Mouse (Mus musculus) liver, embryonic 16.5 days (tissue): ENCODE results near the gene Nkain1. TPM values are rescaled to one million over a fixed set of nuclear protein-coding genes. Genes with fewer than 3 reads are reported as not detected.
A peak's percentile ranks its signal among the peaks of the same experiment; 100 is the strongest.

ENCODE experiments used
- ATAC-seq: fragments of 200-750 bp; cut with Nextera tagmentation; 2 replicates; pipeline ENCODE4 v1.8.0; 2017; ENCODE audit warnings: low read depth, mild to moderate bottlenecking, moderate number of reproducible peaks, moderate library complexity
- H3K27ac ChIP-seq: fragments of 300-500 bp; sonication (generic); 2 replicates; pipeline ENCODE4 v1.5.1; 2014; ENCODE audit warnings: mild to moderate bottlenecking, low read length
- H3K27me3 ChIP-seq: fragments of 300-500 bp; sonication (generic); 2 replicates; pipeline ENCODE4 v1.6.1; 2014; ENCODE audit warnings: low read depth, low read length, mixed read lengths; ENCODE audit not compliant: control insufficient read depth, insufficient read depth
- H3K36me3 ChIP-seq: fragments of 300-500 bp; sonication (generic); 2 replicates; pipeline ENCODE4 v1.6.1; 2014; ENCODE audit warnings: mild to moderate bottlenecking; ENCODE audit not compliant: control insufficient read depth, insufficient read depth
- H3K4me1 ChIP-seq: fragments of 300-500 bp; sonication (generic); 2 replicates; pipeline ENCODE4 v1.6.1; 2014; ENCODE audit warnings: low read depth, low read length, mixed read lengths; ENCODE audit not compliant: control insufficient read depth
- H3K4me2 ChIP-seq: fragments of 300-500 bp; sonication (generic); 2 replicates; pipeline ENCODE4 v1.6.1; 2014; ENCODE audit warnings: low read depth, low read length, mixed read lengths
- H3K4me3 ChIP-seq: fragments of 300-500 bp; sonication (generic); 2 replicates; pipeline ENCODE4 v1.5.1; 2014; ENCODE audit warnings: low read depth, mild to moderate bottlenecking, low read length
- H3K9ac ChIP-seq: fragments of 300-500 bp; sonication (generic); 2 replicates; pipeline ENCODE4 v1.6.1; 2014; ENCODE audit warnings: low read depth, low read length
- H3K9me3 ChIP-seq: fragments of 300-500 bp; sonication (generic); replicated peaks from 2 replicates; pipeline ENCODE4 v1.6.1; 2016; ENCODE audit warnings: low read length; ENCODE audit not compliant: control insufficient read depth
- WGBS: fragments of 180-500 bp; shearing (Covaris S2); extraction: QIAGEN DNeasy Blood & Tissue Kit; methylation state at CpG from one replicate; pipeline ENCODE4 v1.1.7; 2014; ENCODE audit not compliant: insufficient replicate concordance; 5-methylcytosine and 5-hydroxymethylcytosine counted together
- polyA plus RNA-seq: library from polyadenylated mRNA; unstranded; fragments of >200 nt; fragmentation: Nextera tagmentation; extraction: Ambion mirVana; gene quantifications from 2 replicates; pipeline ENCODE4 v1.2.1, GENCODE M21; 2015

Gene Nkain1
- not detected in 2 replicates for polyA plus RNA-seq

- H3K4me1 ChIP-seq: no peaks in the 10 kb centered on the region
- no peak within 1 kb of the TSS for H3K27ac ChIP-seq
- H3K4me2 ChIP-seq: peak within 1 kb of the TSS; percentile 76
- WGBS: 1% methylated on average over 36 of the region's 41 CpGs
- H3K27me3 ChIP-seq: peaks cover 37% of the 10 kb centered on the region
- no peak within 1 kb of the TSS; the same call in 1 of the 2 replicates for H3K9ac ChIP-seq
- H3K9me3 ChIP-seq: no peaks in the 10 kb centered on the region
- peak; percentile 39; the same call in 1 of the 2 replicates for ATAC-seq
- no peaks in the 10 kb centered on the region for H3K36me3 ChIP-seq
- peak within 1 kb of the TSS; percentile 52 for H3K4me3 ChIP-seq
Measured at GRCm38 (mm10) chr4:130574048-130574413, at the start of gene Nkain1. Nkain1 (minus strand) TSS chr4:130574173.

GRCm38 (mm10) chr4:130578734-130579274, 4.8 kb upstream of the Nkain1 start:
- Histone ChIP-seq H3K9me3 (no peaks in the 10 kb centered on the region), H3K4me2 (no peak overlapping the region), H3K36me3 (no peaks in the 10 kb centered on the region), H3K4me3 (no peak overlapping the region), H3K9ac (no peak overlapping the region), H3K27ac (no peak overlapping the region), H3K4me1 (no peaks in the 10 kb centered on the region), H3K27me3 (peaks cover 15% of the 10 kb centered on the region)
- no peak for ATAC-seq
- 76% methylated on average over 9 of the region's 9 CpGs for WGBS

- WGBS: 59% methylated on average over 6 of the region's 6 CpGs
- H3K4me1 ChIP-seq: no peaks in the 10 kb centered on the region
- no peak overlapping the region for H3K4me2 ChIP-seq
- no peak overlapping the region for H3K4me3 ChIP-seq
- peaks cover 31% of the 10 kb centered on the region for H3K27me3 ChIP-seq
- H3K9me3 ChIP-seq: no peaks in the 10 kb centered on the region
- H3K36me3 ChIP-seq: no peaks in the 10 kb centered on the region
- H3K27ac ChIP-seq: no peak overlapping the region
- ATAC-seq: no peak
- no peak overlapping the region for H3K9ac ChIP-seq
Measured at GRCm38 (mm10) chr4:130577081-130577480, 3.1 kb upstream of the Nkain1 start.

GRCm38 (mm10) chr4:130576247-130576931, 2.4 kb upstream of the Nkain1 start:
- no peak for ATAC-seq
- Histone ChIP-seq H3K9ac (no peak overlapping the region), H3K27ac (no peak overlapping the region), H3K36me3 (no peaks in the 10 kb centered on the region), H3K9me3 (no peaks in the 10 kb centered on the region), H3K4me2 (no peak overlapping the region), H3K4me1 (no peaks in the 10 kb centered on the region), H3K4me3 (no peak overlapping the region), H3K27me3 (peaks cover 34% of the 10 kb centered on the region)
- WGBS: 33% methylated on average over 13 of the region's 13 CpGs

GRCm38 (mm10) chr4:130575533-130575932, 1.6 kb upstream of the Nkain1 start:
- Histone ChIP-seq H3K27ac (no peak overlapping the region), H3K9ac (no peak overlapping the region), H3K27me3 (peaks cover 34% of the 10 kb centered on the region), H3K4me3 (no peak overlapping the region), H3K36me3 (no peaks in the 10 kb centered on the region), H3K9me3 (no peaks in the 10 kb centered on the region), H3K4me2 (no peak overlapping the region), H3K4me1 (no peaks in the 10 kb centered on the region)
- 46% methylated on average over 3 of the region's 3 CpGs for WGBS
- ATAC-seq: no peak

- Histone ChIP-seq H3K27me3 (peaks cover 37% of the 10 kb centered on the region), H3K9ac (no peak overlapping the region), H3K27ac (no peak overlapping the region), H3K4me2 (no peak overlapping the region), H3K36me3 (no peaks in the 10 kb centered on the region), H3K4me3 (no peak overlapping the region), H3K4me1 (no peaks in the 10 kb centered on the region), H3K9me3 (no peaks in the 10 kb centered on the region)
- WGBS: 68% methylated on average over 7 of the region's 7 CpGs
- no peak for ATAC-seq
Measured at GRCm38 (mm10) chr4:130574861-130575460, 988 bp upstream of the Nkain1 start.

- no peak for ATAC-seq
- under 1% methylated on average over 54 of the region's 76 CpGs for WGBS
- Histone ChIP-seq H3K4me3 (peak overlapping the region; percentile 52), H3K4me1 (no peaks in the 10 kb centered on the region), H3K36me3 (no peaks in the 10 kb centered on the region), H3K4me2 (peak overlapping the region; percentile 76), H3K27me3 (peaks cover 37% of the 10 kb centered on the region), H3K9me3 (no peaks in the 10 kb centered on the region), H3K9ac (no peak overlapping the region; the same call in 1 of the 2 replicates), H3K27ac (no peak overlapping the region)
Measured at GRCm38 (mm10) chr4:130573351-130574047, 474 bp downstream of the Nkain1 start.

- Histone ChIP-seq H3K27me3 (peaks cover 37% of the 10 kb centered on the region), H3K36me3 (no peaks in the 10 kb centered on the region)
Measured at GRCm38 (mm10) chr4:130573012-130573350, 992 bp downstream of the Nkain1 start.

GRCm38 (mm10) chr4:130572545-130572944, 1.4 kb downstream of the Nkain1 start:
- Histone ChIP-seq H3K27ac (no peak overlapping the region), H3K9me3 (no peaks in the 10 kb centered on the region), H3K4me2 (no peak overlapping the region), H3K4me1 (no peaks in the 10 kb centered on the region), H3K27me3 (peaks cover 37% of the 10 kb centered on the region), H3K4me3 (no peak overlapping the region), H3K9ac (no peak overlapping the region), H3K36me3 (no peaks in the 10 kb centered on the region)
- ATAC-seq: no peak
- WGBS: 48% methylated on average over 10 of the region's 10 CpGs

More at GRCm38 (mm10) chr4:130573012-130573350, 992 bp downstream of the Nkain1 start:
- Histone ChIP-seq H3K9me3 (no peaks in the 10 kb centered on the region), H3K27ac (no peak overlapping the region), H3K9ac (no peak overlapping the region), H3K4me3 (peak overlapping the region; percentile 52; the same call in 1 of the 2 replicates), H3K4me1 (no peaks in the 10 kb centered on the region), H3K4me2 (peak overlapping the region; percentile 76)
- ATAC-seq: no peak
- WGBS: 2% methylated on average over 6 of the region's 6 CpGs
